Mouse (Mus musculus): ENCODE data around the gene Taf11.

DNA sequence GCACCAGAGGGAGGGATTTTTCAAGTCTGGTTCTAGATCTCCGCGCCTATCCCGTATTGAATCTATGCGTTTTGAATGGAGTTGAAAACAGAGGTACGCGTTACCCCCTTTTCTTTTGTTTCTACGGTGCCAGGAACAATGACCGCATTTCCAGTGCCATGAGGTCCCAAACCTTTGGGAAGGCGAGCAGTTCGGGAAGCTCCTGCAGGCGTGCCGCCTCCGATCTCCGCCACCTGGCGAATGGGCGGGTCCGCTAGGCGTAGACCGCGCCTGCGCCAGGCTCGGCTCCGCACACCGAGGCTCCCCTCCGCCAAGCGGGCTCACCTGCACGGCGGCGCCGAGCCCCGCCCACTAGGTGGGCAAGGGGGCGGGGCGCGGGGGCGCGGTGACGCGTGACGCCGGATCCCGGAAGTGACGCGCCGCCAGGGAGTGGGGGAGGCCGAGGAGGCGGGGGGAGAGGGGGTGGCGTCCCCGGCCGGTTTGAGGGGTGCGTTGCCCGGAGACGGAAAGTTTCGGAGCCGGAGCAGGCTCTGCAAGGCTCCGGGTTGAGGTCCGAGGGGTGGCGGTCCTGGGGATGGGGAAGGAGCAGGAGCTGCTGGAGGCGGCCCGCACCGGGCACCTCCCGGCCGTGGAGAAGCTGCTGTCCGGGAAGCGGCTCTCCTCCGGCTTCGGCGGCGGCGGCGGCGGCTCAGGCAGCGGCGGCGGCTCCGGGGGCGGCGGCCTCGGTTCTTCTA, 589 bp downstream of the Taf11 start, which contains the start of gene Anks1:
- TF ChIP-seq CTCF (IDR thresholded peaks at IDR 0.05; ENCODE audit: borderline replicate concordance, extremely low read depth, insufficient read depth, insufficient read length) (peak; percentile 33; the same call in 1 of the 2 replicates), POLR2A (IDR thresholded peaks at IDR 0.05; ENCODE audit: borderline replicate concordance, extremely low read depth, insufficient read depth, insufficient read length, poor library complexity, severe bottlenecking) (peak; percentile 84)
